Mouse (Mus musculus) bone marrow, adult 2 months (tissue): ENCODE measurements around the gene Syce2.

Source experiments
- CTCF ChIP-seq: fragments of 200-500 bp; IDR thresholded peaks from 2 replicates; pipeline ENCODE4 v1.5.1; 2011; ENCODE audit warnings: low read length, control low read depth; ENCODE audit not compliant: control insufficient read depth, insufficient read depth
- POLR2A ChIP-seq: fragments of 200-500 bp; IDR thresholded peaks from 2 replicates; pipeline ENCODE4 v1.6.1; 2011; ENCODE audit warnings: low read depth, mild to moderate bottlenecking, control low read depth, low read length, borderline replicate concordance; ENCODE audit not compliant: control insufficient read depth

DNA sequence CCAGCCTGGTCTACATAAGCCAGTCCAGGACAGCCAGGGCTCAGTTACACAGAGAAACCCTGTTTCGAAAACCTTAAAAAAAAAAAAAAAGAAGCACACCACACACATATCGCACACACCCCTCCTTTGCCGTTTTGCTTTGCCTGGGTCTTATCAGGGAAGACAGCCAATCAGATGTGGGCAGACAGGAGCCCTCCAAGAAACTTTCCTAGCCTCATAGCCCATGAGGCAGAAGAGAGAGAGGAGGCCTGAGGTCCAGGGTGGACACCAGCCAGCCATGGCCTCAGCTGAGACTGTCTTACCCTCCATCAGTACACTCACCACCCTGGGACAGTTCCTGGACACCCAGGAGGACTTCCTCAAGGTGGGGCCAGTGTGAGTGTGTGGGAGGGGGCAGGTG, 29.8 kb downstream of the Syce2 start, which contains the start of gene Klf1:
- TF ChIP-seq POLR2A (peak; percentile 88), CTCF (no peak)
